Mouse (Mus musculus) lung, adult 2 months (tissue): ENCODE results near the gene Nudcd3.

ENCODE experiments used
- CTCF ChIP-seq: fragments of 200-500 bp; IDR thresholded peaks from 2 replicates; pipeline ENCODE4 v1.5.1; 2011; ENCODE audit warnings: mild to moderate bottlenecking, low read length, control low read depth; ENCODE audit not compliant: insufficient read depth
- POLR2A ChIP-seq: fragments of 200-500 bp; IDR thresholded peaks from 2 replicates; pipeline ENCODE4 v1.6.1; 2011; ENCODE audit warnings: low read depth, mild to moderate bottlenecking, control low read depth, low read length, borderline replicate concordance; ENCODE audit errors: extremely low read depth

GRCm38 (mm10) chr11:6059162-6059561, 141.1 kb downstream of the Nudcd3 start:
- TF ChIP-seq POLR2A (no peak), CTCF (no peak)
